Mouse (Mus musculus) adipocyte (in vitro differentiated cells): ENCODE measurements at regions not wholly inside any gene's neighbourhood (a gene's known extent, or its start where the extent isn't known, plus 50 kb on each side); places are given as distances from the start of the nearest gene placed in this dataset.

Source experiments
- DNase-seq: peaks from one replicate; pipeline ENCODE4 v3.0.0-alpha.2; 2016; ENCODE audit warnings: low spot score

DNA sequence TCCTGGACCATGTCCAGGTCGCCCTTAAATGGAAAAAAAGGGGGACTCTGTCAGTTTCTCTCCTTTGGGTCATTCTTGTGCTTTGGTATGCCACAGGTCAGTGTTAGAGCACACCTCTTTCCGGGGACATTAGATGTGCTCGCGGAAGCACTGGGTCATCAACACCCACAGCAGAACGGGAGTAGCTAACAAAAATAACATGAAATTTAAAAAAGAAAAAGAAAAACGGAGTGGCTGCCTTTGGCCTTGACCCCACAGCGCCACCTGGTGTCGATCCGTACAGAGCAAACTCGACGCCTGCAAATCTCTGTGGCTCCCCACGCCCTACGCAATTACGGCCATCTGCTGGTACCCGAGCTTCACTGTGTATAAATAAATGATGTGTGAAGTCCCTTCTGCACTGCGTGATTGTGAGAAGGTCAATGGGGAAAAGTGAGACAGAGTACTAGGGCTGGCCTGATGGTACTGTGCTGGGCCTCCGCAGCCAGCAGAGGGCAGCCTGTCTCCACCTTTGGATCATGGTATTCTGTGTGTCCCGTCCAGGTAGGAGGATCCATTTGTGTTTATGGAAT, 99.0 kb upstream of the Slc7a12 start:
- DNase-seq = peak; percentile 77

DNA sequence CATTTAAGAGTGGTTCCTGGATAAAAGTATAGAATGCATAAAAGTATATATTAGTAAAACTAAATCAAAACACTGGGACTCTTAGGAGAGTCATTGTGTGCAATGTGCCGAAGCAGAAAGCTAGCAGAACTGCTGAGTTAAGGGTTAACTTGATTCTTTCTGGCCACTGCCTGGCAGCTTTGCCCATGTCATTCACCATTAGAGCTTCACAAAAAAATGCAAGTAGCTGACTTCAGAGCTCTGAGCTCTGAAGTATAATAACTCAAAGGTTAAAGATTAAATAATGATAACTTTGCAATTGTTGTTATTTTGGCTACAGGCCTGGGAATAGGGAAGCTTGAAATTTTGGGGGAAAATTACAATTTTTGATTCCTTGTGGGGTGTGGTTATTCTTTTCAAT, 89.8 kb upstream of the Slc7a12 start:
- no peak for DNase-seq

DNA sequence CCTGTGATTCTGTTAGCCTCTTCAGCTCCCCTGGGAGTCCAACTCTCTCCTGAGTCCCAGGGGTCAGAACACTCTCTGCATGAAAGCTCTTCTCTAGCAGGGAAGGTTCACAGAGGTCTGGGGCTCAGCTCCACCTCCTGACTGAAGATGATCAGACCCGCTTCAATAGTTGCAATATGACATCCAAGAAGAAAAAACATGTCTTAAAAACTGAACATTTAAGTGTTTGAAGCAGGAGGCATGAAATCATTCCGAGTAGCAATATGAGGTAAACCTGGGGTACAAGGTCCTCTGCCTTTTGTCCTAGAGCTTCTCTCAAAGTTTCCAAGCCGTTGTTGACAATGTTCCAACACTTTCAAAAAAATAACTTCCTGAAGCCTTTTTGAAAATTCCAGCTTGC, 81.8 kb upstream of the Slc7a12 start:
- no peak for DNase-seq

DNA sequence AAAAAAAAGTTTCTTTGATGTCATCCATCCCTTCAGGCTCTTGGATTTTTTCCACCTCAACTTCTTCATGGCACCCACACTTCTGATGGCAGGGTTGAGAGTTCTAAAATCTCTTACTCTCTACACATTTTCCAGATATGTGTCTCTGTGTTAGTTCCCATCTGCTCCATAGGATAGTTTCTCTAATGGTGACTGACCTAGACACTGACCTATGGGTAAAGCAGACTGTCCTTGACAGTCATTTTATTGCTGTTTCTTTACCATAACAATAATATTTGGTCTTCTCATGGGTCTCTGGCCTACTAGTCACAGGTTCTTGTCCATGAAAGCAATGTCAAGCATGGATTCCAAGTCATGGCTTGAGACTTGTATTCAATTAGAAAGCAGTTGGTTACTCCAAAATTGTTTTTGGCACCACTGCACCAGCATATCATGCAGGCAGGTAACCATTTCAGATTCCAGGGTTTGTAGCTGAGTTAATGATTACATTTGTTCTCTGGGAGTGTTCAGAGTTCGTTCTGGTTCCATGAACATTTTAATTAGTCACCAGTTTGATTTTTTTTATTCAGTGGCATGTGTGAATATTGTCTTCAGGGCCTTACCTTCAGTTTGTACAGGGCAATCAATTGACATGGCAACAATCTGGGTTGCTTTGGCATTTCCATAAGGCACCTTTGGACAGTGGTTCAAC, 71.9 kb upstream of the Slc7a12 start:
- no peak for DNase-seq
